Mouse (Mus musculus) testis, postnatal 14 days (tissue): ENCODE data around the gene Dhx40.
A peak's percentile ranks its signal among the peaks of the same experiment; 100 is the strongest.
"Not testable (repeated sequence)": the region's sequence is repeated elsewhere in the genome, so short reads cannot be mapped to it uniquely, and the experiment has no call there.

Experiments used
- DNase-seq: peaks from one replicate; pipeline ENCODE4 v3.0.0; 2021; ENCODE audit warnings: low spot score

Gene Dhx40

DNA sequence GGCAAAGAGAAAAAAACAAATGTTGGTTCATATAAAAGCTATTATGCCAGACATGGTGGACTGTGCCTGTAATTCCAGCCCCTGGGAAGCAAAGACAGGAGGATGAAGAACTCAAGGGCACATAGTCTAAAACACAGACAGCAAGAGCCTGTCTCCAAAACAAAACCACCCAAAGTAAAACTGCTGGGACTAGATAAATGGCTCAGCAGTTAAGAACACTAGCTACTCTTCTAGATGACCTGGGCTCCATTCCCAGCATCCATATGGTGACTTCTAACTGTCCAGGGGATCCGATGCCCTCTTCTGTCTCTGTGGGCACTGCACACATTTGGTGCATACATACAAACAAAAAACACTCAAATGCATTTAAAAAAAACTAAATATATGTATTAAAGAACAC lies 56.5 kb downstream of the Dhx40 start:
- no peak for DNase-seq

DNA sequence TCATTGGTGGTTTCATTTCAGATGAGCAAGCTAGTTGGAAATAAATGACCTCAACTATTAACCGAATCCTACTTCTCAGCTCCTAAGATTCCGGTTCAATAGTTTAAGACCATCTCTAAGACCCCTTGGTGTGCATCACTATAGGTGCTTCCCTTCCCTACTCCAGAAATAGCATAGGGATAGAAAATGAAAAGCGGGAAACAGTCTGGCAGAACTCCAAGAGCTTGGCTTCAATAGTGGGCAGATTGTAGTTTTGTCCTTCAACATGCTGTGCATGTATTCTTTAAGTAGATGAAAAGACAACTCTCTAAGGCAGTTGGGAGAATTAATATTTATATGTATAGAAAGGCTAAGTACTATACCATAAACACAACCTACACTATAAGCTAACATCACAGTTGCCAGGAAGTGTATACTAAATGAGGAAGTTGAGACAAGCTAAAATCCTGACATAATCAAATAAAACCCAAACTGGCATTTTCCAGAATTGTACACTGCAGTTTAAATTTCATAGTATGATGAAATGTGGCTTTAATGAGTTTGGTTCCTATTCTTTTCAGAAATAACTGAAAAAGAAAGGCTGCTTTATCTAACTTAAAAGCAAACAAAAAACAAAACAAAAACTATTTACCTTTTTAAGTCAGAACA lies 57.6 kb downstream of the Dhx40 start:
- DNase-seq = no peak

DNA sequence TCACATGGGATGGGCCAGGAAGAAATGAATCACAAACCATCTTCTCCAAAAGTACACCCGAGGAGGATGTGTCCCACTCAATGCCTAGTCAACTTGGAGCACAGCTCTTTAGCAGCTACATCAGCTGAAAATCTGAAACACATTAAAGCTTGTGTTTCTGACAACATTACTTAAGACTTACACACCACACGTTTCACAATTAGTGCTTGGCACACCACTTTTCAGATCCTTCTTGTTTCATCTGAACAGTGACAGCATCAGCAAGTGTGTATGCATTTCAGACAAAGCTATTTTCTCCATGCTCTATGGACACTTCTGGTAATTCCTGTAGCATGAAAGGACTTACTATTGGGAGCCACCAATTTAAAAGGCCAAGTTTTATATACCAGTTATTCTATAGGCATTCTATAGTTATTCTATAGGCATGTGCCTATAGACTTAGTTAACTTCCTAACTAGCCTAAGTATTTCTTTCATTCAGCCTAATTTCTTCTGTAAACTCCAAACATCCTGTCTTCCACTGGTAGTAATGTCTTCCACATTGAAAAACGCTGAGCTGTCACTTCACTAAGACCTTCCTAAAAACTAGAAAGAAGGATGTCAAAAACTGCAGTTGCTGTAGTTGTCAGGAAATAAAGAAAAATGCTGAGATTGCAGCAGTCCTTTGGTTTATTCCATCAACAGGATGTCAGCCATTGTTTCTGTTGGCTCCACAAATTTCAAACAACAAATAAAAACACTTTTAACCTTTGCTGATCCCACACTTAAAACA lies 61.7 kb downstream of the Dhx40 start:
- no peak for DNase-seq

DNA sequence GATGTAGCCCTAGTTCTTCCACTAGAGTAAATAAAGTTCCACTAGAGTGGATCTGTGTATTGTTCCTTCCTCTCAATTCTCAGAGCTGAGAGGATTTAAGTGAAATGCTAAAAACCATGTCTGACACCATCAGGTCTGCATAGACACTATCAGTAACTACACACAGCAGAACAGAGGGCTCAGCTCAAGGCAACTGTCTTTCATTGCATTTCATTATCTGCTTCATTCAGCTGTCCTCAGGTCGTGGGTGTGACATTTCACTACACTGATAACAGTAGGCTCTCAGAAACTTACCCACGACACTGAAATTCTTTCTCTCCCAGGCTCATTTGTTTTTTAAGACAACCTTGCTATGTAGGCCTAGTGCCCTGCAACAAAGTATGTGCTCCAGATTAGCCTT lies 64.9 kb downstream of the Dhx40 start:
- DNase-seq = peak; percentile 41

DNA sequence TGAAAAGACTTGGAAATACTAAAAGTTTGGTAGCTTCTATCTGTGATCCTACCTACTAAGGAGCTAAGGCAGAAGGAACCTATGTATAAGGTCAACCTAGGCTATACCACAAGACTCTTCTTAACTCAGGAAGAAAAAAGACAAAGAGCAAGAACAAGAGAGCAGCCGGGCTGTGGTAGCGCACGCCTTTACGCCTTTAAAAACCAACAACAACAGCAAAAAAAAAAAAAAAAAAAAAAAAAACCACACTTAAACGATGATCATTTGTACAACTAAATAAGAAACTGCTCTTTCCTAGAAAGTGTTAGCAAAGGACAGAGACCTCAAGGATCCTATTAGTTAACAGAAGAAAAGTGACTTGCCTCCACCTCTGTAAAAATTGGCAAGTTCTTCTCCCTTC lies 66.0 kb downstream of the Dhx40 start:
- DNase-seq = no peak

DNA sequence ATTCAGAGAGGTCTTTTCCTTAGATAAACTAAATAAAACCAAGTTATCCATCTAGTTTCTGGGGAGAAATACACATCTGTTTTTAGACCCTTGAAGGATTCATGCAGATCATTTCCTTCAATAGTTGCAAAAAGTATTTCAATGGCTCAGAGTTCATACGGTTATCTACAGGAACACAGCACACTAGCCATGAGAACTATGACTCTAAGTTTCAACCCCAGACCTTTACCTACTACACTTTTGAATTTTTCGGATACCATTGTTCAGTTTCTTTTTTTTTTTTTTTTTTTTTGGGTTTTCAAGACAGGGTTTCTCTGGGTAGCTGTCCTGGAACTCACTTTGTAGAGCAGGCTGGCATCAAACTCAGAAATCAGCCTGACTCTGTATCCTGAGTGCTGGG lies 68.1 kb downstream of the Dhx40 start:
- no peak for DNase-seq

DNA sequence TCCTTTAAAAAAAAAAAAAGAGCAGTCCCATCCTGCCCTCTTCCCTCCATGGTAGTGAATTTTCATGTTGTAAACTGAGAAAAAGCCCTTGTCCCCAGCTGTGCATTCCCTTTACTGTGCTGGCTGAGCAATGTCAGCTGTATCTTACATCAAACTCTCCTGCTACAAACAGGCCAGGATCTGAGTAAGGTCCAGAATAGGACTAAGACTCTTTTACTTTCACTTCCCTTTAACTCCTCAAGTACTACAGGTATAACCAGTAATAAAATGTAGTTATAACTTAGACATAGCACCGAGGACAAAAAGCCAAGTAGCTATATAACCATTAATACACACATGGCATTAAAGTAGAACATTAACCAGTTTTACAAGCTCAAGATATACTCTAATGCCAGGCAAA lies 68.6 kb downstream of the Dhx40 start:
- no peak for DNase-seq

DNA sequence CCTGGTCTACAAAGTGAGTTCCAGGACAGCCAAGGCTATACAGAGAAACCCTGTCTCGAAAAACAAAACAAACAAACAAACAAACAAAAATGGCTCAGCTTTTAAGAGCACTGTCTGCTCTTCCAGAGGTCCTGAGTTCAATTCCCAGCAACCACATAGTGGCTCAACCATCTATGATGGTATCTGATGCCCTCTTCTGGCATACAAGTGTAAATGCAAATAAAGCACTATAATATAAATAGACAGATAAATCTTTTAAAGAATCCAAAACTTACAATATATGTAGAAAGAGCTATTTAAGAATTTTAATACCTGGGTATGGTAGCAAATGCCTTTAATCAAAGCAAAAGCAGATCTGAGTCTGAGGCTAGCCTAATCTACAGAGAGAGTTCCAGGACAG lies 69.2 kb downstream of the Dhx40 start:
- not testable (repeated sequence) for DNase-seq

DNA sequence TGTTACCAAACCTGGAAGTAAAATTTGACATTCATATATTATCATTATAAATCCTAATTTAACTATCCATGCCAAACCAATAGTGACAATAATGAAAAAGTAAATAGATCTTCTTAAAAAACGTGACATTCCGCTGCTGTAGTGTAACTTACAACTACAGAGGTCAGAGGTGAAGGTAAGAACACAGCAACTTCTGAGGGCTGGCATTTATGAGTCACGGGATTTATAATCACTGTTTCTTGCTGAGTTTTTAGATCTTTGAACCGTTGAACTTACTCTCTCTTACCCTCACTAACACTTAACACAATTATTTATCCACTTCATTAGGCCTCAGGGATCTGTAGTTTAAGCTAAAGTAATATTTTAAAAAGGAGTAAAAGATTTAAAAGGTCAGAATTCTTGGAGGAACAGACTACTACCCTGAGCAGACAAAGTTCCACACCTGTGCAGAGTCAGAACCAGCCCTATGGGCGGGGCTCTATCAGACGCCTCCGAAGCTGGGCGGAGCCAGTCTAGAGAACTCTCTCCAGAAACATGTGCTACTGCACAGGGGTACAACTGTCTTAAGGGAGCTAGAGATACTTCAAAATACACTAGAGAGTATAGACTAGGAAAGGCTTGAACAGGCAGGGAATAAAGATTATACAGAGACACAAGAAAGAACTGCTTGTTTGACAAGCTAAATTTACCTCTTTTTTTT lies 70.1 kb downstream of the Dhx40 start:
- no peak for DNase-seq

DNA sequence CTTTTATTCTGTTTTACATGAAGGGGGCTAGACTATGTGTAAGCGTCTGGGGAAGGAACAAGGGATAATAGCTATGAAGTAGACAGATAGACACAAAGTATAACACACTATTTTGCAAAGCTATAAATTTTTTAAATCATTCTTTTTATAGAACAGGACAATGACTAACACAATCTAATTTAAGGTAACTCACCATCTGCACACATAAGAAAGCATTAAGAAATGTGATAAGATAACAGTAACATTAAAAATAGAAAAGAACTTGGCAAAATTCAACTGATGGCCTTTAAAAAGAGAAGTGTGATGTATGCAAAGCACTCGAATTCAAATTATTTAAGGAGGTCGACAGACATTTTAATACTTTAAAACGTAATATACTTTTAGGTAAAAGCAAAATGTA lies 72.6 kb downstream of the Dhx40 start:
- DNase-seq = no peak

DNA sequence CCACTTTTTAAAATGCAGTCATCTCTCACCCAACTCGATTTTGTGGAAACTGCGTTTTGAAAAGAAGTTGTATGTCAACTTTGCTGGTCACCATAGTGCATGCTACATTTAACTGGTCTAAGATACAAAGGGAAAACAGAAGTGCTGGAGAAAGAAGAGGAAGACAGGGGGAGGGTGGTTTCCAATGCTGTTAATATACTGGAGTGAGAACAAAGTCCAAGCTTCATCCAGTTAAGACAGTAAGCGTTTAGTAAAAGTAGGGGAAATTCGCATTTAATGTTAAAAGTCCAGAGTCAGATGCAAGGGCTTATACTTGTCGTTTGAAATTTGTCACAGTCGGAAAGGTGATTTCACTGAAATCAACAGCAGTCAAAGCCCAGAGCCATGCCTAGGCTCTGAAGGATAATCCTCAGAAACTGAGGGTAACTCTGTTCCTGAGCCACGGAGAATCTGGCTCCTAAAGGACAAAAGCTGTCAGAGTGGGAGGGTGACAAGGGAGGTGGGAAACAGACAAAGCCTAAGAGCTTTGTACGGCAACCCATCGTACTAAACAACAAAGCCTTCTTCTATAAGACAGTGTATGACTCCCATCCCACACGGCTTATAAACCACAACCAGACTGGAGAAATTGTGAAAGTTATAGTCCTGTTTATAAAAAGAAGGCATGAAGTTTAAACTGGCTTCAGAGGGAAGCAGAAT lies 73.2 kb downstream of the Dhx40 start:
- no peak for DNase-seq

DNA sequence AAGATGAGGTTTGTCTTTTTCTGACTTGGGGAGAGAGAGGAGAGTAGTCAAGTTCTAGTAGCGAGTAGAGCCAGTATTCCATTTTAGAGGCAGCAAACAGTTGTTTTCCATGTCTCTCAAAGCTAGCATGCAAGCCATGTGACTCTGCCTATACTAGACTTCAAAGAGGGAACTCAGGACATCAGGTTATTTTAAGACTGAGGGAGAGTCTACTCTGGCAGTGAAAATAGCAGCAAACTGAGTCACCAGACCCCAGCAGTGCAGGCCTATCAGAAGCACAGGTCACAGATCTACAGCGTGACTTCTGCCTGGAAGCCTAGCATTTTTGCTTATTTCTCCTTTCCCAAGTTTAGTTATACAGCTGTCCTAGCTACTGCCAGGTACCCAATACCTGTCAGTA lies 76.1 kb downstream of the Dhx40 start:
- no peak for DNase-seq

DNA sequence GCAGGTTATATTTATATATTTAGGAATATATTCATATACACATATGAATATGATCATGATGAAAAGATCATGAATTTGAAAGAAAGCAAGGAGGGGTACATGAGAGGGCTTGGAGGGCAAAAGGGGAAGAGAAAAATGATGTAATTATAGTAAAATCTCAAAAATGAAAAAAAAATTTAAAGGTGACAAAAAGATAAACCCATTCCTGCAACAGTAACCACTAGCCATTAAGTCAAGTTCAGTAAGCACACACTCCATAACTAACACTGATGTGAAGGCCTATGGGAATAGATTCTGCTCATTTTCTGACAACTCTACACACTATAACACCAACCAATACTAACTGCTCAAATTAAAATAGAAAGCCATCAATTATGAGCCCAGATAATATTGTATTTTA lies 81.9 kb downstream of the Dhx40 start:
- DNase-seq = no peak

DNA sequence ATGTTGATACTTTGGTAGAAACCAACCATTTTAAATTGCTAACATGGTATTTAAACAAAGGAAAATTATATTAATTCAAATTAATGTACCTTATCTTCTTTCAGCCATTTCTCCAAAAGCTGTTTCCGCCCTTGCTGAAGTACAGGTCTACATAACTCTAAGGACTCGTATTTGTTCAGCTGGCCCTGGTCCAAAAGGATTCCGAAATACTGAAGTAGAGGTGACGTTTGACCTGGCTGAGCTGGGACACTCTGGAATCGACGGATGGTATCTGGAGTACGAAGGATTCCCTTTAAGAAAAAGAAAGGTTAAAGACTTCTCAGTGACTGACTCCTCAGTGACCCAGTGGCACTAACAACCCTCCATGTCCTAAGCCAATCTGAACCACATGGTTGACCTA lies 82.6 kb downstream of the Dhx40 start:
- no peak for DNase-seq

DNA sequence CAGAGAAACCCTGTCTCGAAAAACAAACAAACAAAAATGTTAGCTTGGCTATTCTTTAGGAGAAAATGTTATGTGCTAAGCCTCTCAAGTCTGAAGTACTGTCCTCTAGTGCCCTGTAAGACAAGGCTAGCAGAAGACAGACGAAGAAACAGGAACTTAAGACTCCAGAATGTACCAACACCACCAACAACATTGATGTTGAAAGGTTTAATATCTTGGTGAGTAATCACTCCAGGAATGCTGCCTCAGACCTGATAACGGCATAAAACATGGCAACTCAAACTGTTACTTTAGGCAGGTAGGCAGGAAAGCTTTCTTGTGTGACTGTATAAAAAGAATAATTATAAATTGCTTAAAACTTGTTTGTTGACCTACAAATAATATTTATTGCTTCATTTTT lies 83.5 kb downstream of the Dhx40 start:
- DNase-seq = no peak

DNA sequence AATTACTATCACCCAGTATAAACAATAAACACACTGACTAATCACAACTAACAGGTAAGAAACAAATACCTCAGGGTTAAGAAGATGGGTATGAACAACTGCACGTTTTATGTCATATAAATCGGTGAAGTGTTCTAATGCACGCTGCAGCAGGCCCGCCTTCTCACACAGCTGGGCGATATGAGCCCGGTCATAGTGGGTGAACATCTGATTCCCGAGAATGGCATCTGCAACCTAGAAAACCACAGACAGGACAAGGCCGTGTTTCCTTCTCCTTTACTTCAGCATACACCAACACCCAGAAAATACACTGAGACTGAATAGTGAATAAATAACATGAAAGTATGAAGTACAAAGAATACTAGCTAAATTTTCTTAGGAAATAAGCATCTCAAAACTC lies 88.2 kb downstream of the Dhx40 start:
- DNase-seq = no peak
